Mouse (Mus musculus) mesoderm, embryonic 11.5 days (tissue): ENCODE measurements around the gene Hcn4.
A peak's percentile ranks its signal among the peaks of the same experiment; 100 is the strongest.

ENCODE experiments used
- DNase-seq: peaks from one replicate; pipeline ENCODE4 v3.0.0-alpha.2; 2012; ENCODE audit warnings: low read depth, low spot score

Gene Hcn4

GRCm38 (mm10) chr9:58823139-58823917 lies at the start of gene Hcn4:
Gene Hcn4 (plus strand): TSS chr9:58823412.
- no peak for DNase-seq

DNA sequence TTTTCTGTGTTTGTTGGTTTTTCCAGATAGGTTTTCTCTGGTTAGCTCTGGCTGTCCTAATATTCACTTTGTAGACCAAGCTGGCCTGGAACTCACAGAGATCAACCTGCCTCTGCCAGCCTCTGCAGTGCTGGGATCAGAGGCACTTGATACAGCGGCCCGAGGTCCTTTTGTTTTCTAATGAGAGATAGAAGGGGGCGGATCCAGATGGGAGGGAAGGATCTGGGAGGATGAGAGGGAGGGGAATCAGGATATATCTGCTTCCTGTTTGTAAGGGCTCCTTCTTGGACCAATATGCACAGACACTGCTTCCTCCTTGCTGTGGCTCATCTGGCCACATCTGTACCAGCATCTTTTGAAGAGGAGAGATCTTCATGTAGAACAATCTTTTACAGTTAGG lies 48.5 kb upstream of the Hcn4 start:
- no peak for DNase-seq

- DNase-seq, result no peak
Measured at GRCm38 (mm10) chr9:58775363-58775762, 47.8 kb upstream of the Hcn4 start.

GRCm38 (mm10) chr9:58789476-58789875 lies 33.7 kb upstream of the Hcn4 start:
- DNase-seq, result no peak

DNA sequence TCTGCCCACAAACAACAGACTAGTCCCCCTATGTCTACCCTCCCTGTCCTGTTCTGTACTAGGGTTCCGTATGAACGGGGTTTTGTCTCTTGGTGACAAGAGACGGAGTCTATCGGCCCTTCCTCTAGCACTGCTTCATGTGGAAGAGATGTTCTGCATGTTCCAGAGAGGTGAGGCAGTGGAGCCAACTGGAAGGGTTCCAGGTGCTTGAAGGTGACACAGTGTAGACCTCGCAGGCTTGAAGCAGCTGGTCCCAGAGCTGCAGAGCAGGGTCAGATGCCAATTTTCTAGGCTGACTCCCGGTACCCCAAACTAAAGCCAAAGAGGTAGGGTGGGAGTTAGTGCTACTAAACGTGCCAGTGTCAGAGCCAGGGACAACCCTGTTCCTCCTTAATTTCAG lies 25.1 kb upstream of the Hcn4 start:
- no peak for DNase-seq

DNA sequence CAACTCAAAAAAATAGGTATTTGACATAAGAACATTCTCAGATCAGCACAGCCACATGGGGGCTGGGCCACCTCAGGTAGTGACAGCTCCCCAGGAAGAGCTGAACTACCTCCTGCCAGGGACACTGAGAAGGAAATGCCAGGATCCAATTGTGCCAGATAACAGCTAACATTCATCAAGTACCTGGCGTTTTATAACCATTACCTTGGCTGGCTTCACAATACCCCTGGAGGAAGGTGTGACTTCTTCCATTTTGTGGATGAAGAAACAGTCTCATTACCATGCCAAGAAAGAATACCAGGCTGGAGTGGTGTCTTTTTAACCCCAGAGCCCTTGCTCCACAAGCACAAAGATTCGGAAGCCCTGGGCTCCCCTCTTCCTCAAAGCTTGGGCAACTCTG lies 21.8 kb upstream of the Hcn4 start:
- no peak for DNase-seq

DNA sequence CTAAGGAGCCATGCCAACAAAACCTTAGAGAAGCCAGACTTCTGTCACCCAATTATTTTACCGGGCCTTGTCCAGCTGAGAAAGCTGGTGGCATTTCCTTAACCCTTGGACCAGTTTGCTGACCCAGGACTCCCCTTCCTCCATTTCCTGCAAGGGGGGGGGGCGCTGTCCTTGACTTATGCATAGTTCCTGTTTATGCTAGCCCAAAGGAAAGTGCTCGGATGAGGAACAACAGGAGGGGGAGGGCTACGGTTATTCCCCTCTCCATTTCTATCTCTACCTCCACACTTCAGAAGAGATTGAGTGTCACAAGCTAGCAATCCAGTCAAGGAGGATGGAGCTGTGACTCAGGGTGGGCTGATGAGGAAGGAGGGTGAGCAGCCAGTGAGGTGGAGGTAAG lies 20.9 kb upstream of the Hcn4 start:
- DNase-seq, result no peak

DNA sequence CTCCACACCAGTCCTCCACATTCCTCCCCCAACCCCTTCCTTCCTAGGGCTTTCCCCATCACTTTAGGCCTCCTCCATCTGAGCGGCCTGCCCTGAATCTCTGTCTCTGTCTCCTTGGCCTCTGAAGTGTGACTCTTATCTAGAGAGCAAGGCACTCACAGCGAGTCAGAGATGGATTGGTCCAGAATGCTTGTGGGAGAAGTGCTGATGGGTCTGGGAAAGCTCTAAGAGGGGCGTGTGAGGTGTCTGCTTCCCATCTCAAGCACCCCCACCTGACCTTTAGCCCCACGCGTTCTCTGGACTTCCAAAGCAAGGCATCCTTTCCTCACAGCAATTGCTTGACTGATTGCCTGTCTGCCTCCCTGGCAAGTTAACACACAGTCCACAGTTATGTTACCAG lies 20.4 kb upstream of the Hcn4 start:
- DNase-seq, result peak; percentile 28

- DNase-seq, result peak; percentile 63
Measured at GRCm38 (mm10) chr9:58805601-58806318, 17.5 kb upstream of the Hcn4 start.

DNA sequence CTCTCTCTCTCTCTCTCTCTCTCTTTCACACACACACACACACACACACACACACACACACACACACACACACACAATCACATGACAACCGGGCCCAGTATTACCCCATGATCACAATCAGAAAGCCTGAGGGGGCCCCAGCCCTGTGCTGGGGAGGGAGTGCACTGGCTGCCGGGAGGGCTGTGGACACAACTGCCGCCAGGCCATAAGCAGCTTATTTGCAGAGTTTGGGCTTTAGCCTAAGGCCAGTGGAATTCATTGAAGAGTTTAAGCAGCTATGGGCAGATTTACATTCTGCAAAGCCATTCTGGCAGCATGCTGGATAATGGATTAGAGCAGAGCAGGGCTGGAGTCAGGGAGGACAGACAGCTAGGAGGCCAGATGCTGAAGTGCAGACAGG lies 12.0 kb upstream of the Hcn4 start:
- DNase-seq, result no peak

GRCm38 (mm10) chr9:58815552-58816260 lies 7.5 kb upstream of the Hcn4 start:
- no peak for DNase-seq

DNA sequence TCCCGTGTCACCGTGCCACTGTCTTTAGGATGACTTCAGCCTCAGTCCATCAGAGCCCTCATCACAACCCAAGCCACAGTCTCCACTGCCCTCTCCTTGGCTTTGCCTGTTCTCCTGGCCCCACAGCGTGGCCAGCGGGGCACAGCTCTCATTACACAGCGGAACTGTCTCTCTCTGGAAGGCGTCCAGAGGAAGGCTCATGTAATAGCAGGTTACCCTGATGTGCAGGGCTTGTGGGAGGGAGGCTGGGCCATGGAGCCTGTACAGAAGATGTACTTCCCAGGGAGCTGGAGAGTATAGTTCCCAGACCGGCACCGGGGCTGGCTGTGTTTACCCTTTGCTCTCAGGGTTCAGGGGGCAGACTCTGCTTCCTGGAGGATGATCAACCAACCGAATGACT lies 6.8 kb upstream of the Hcn4 start:
- no peak for DNase-seq

- no peak for DNase-seq
Measured at GRCm38 (mm10) chr9:58817676-58818075, 5.5 kb upstream of the Hcn4 start.

DNA sequence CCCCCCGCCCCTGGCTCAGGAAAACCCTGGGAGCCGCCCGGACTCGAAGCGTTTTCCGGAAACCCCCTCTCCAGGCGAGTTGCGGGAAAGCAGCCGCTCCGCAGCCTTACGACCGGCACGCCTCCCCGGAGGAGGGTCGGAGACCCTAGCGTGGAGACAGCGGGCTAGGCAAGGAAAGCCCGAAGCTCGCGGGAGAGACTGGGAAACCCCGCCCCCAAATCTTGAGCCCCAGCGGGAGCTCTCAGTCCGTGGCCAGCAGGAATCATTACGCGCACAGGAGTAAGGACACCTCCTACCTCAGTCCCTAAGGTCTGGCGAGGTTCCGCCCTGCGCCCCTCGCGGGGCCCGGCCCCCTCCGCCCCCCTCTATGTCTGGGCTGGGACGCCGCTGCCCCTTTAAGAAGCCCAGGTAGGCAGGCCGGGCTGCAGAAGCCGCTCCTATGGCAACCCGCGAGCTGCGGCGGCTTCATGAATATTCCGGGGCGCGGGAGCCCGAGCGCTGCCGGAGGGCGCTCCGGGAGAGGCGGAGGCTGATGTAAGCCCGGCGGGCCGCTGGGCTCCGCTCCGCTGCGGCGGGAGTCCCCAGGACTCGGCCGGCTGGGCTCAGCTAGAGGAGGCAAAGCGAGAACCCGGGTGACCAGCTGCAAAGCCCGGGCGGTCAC lies 651 bp upstream of the Hcn4 start:
- DNase-seq, result peak; percentile 91

DNA sequence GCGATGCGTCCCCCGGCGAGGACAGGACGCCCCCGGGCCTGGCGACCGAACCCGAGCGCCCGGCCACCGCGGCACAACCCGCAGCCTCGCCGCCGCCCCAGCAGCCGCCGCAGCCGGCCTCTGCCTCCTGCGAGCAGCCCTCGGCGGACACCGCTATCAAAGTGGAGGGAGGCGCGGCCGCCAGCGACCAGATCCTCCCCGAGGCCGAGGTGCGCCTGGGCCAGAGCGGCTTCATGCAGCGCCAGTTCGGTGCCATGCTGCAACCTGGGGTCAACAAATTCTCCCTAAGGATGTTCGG lies 655 bp downstream of the Hcn4 start:
- no peak for DNase-seq

DNA sequence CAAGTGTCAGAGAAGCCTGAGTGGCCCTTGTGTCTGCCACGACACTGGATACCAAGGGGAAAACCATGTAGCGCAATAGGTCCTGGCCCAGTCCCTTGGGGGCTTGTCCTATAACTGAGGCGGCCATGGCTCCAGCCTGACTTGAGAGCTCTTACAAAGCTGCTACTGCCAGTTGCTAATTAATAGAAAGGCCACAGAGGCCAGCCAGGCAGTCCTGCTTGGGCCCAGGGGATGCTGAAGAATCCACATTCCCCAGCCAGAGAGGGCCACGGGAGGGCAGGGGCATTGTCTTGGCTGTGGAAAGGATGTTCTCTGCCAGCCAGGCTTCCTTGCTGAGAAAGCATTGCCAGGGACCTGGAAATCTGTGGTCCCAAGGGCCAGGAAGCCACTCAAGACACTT lies 6.4 kb downstream of the Hcn4 start:
- no peak for DNase-seq

- DNase-seq, result no peak
Measured at GRCm38 (mm10) chr9:58832939-58833338, 9.7 kb downstream of the Hcn4 start.

GRCm38 (mm10) chr9:58837174-58837573 lies 14.0 kb downstream of the Hcn4 start:
- DNase-seq, result no peak

DNA sequence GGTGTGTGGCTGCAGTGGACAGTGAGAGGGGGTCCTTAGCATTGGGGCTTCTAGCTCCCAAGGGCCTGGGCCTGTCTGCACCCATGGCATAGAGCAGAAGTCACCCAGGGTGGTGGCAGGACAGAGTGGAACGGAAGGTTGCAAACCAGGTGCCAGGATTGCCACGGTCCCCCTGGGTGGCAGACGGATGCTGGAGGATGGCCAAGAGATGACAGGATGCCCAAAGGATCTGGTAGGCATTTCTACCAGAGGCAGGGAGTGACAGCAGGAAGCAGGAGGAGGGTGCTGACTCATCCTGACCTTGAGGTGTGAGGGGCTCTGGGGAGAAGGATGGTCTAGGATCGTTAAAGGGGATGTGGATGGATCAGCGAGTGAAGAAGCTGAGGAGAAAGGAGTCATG lies 15.3 kb downstream of the Hcn4 start:
- DNase-seq, result no peak

- peak; percentile 85 for DNase-seq
Measured at GRCm38 (mm10) chr9:58841655-58842054, 18.4 kb downstream of the Hcn4 start.

- DNase-seq, result no peak
Measured at GRCm38 (mm10) chr9:58844597-58844996, 21.4 kb downstream of the Hcn4 start.

GRCm38 (mm10) chr9:58847008-58847407 lies 23.8 kb downstream of the Hcn4 start:
- DNase-seq, result no peak
